Mouse (Mus musculus): Measurements from ENCODE around the gene Nckap5. TPM values are rescaled to one million over a fixed set of nuclear protein-coding genes. Genes with fewer than 3 reads are reported as not detected.

Gene Nckap5
- total and polyA plus RNA-seq, 2 experiments from 2014 or later, result 6.6 to 10.2 TPM

GRCm38 (mm10) chr1:126738291-126738640 lies 92.3 kb downstream of the Nckap5 start:
- WGBS, result 1% methylated on average over 12 of the region's 12 CpGs
- DNase-seq (ENCODE audit: low spot score) (no peak), ATAC-seq (no peak; the same call in 1 of the 2 replicates)
- Histone ChIP-seq H3K9ac (replicated peaks; ENCODE audit: low read length) (peak overlapping the region; percentile 40; the same call in 1 of the 2 replicates), H3K27ac (peak overlapping the region; percentile 4; the same call in 1 of the 2 replicates), H3K4me2 (ENCODE audit: low read depth, low read length) (peak overlapping the region; percentile 64), H3K4me1 (ENCODE audit: insufficient read depth, low read length) (0 out of 2 replicates have a peak, but pooled peaks cover 5% of the 10 kb centered on the region), H3K36me3 (ENCODE audit: insufficient read depth, low read length) (no peaks in the 10 kb centered on the region), H3K4me3 (ENCODE audit: low read length) (peak overlapping the region; percentile 36), H3K9me3 (ENCODE audit: low read length) (no peaks in the 10 kb centered on the region), H3K27me3 (ENCODE audit: insufficient read depth, low read length) (no peaks in the 10 kb centered on the region)
- no peak for TF ChIP-seq CTCF (IDR thresholded peaks at IDR 0.05; ENCODE audit: low read depth)

DNA sequence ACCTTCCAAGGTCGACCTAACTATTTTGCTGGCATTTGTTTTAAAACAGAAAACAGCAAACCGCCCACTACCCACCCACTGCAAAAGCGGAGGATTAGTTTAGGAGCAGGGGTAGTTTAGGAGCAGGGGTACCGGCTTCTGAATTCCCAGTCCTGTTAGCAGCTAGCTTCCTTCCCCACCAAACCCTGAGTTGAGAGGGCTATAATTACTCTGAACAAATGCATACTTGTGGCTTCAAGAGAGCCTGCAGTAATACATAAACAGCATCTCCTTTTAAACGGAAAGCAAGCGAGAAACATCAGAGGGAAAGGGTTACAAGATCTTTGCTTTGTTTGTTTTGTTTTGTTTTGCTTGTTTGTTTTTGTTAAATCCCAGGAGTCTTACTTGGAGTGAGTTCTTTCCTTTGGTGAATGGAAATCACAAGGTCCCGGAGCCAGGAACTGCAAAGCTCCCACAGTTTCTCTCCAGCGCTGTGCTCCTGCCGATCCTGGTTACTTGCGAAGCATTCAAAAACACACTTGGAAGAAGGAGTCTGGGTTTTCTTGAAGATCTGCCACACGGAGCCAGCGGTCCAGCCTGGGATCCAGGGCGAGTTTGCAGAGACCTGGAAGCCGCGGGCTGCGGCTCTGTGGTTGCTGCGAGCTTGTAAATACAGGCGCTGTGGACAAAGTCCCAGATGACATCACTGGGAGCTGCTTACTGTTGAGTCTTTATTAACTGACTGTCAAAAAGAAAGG lies 92.9 kb downstream of the Nckap5 start:
- Histone ChIP-seq H3K4me1 (ENCODE audit: insufficient read depth, low read length) (0 out of 2 replicates have a peak, but pooled peaks cover 5% of the 10 kb centered on the region), H3K9me3 (ENCODE audit: low read length) (no peaks in the 10 kb centered on the region), H3K9ac (replicated peaks; ENCODE audit: low read length) (peak overlapping the region; percentile 40), H3K27me3 (ENCODE audit: insufficient read depth, low read length) (no peaks in the 10 kb centered on the region), H3K4me3 (ENCODE audit: low read length) (peak overlapping the region; percentile 36), H3K36me3 (ENCODE audit: insufficient read depth, low read length) (no peaks in the 10 kb centered on the region), H3K4me2 (ENCODE audit: low read depth, low read length) (peak overlapping the region; percentile 64), H3K27ac (peak overlapping the region; percentile 4; the same call in 1 of the 2 replicates)
- 4% methylated on average over 18 of the region's 18 CpGs for WGBS
- ATAC-seq (peak; percentile 79; the same call in 1 of the 2 replicates), DNase-seq (ENCODE audit: low spot score) (peak; percentile 70)
- no peak for TF ChIP-seq CTCF (IDR thresholded peaks at IDR 0.05; ENCODE audit: low read depth)

- ATAC-seq, result no peak
- no peak overlapping the region for H3K4me3 ChIP-seq (ENCODE audit: low read length)
- no peak for TF ChIP-seq CTCF (IDR thresholded peaks at IDR 0.05; ENCODE audit: low read depth)
Measured at GRCm38 (mm10) chr1:126731691-126732090, 98.9 kb downstream of the Nckap5 start.

GRCm38 (mm10) chr1:126726400-126727055 lies 104.1 kb downstream of the Nckap5 start:
- DNase-seq (ENCODE audit: low spot score) (peak; percentile 79), ATAC-seq (no peak)
- no peaks in the 10 kb centered on the region for H3K9me3 ChIP-seq (ENCODE audit: low read length)
- H3K9ac ChIP-seq (replicated peaks; ENCODE audit: low read length), result no peak overlapping the region
- no peak overlapping the region for H3K27ac ChIP-seq
- TF ChIP-seq CTCF (IDR thresholded peaks at IDR 0.05; ENCODE audit: low read depth), result peak; percentile 73
- no peak overlapping the region for H3K4me2 ChIP-seq (ENCODE audit: low read depth, low read length)
- no peaks in the 10 kb centered on the region for H3K4me1 ChIP-seq (ENCODE audit: insufficient read depth, low read length)
- no peaks in the 10 kb centered on the region for H3K36me3 ChIP-seq (ENCODE audit: insufficient read depth, low read length)
- 37% methylated on average over 6 of the region's 6 CpGs for WGBS
- no peak overlapping the region for H3K4me3 ChIP-seq (ENCODE audit: low read length)
- H3K27me3 ChIP-seq (ENCODE audit: insufficient read depth, low read length), result no peaks in the 10 kb centered on the region

More at GRCm38 (mm10) chr1:126731691-126732090, 98.9 kb downstream of the Nckap5 start:
- no peak for DNase-seq (ENCODE audit: low spot score)
- Histone ChIP-seq H3K27ac (no peak overlapping the region), H3K36me3 (ENCODE audit: insufficient read depth, low read length) (no peaks in the 10 kb centered on the region), H3K4me1 (ENCODE audit: insufficient read depth, low read length) (0 out of 2 replicates have a peak, but pooled peaks cover 4% of the 10 kb centered on the region), H3K9me3 (ENCODE audit: low read length) (no peaks in the 10 kb centered on the region), H3K9ac (replicated peaks; ENCODE audit: low read length) (no peak overlapping the region), H3K4me2 (ENCODE audit: low read depth, low read length) (no peak overlapping the region), H3K27me3 (ENCODE audit: insufficient read depth, low read length) (no peaks in the 10 kb centered on the region)

GRCm38 (mm10) chr1:126725628-126726367 lies 104.8 kb downstream of the Nckap5 start:
- H3K27me3 ChIP-seq (ENCODE audit: insufficient read depth, low read length), result no peaks in the 10 kb centered on the region
- no peak overlapping the region for H3K4me3 ChIP-seq (ENCODE audit: low read length)
- no peak overlapping the region for H3K27ac ChIP-seq
- WGBS, result 66% methylated on average over 9 of the region's 9 CpGs
- DNase-seq (ENCODE audit: low spot score) (no peak), ATAC-seq (no peak)
- H3K4me2 ChIP-seq (ENCODE audit: low read depth, low read length), result no peak overlapping the region
- H3K9ac ChIP-seq (replicated peaks; ENCODE audit: low read length), result no peak overlapping the region
- H3K9me3 ChIP-seq (ENCODE audit: low read length), result no peaks in the 10 kb centered on the region
- TF ChIP-seq CTCF (IDR thresholded peaks at IDR 0.05; ENCODE audit: low read depth), result no peak
- no peaks in the 10 kb centered on the region for H3K4me1 ChIP-seq (ENCODE audit: insufficient read depth, low read length)
- no peaks in the 10 kb centered on the region for H3K36me3 ChIP-seq (ENCODE audit: insufficient read depth, low read length)

GRCm38 (mm10) chr1:126721917-126722316 lies 108.7 kb downstream of the Nckap5 start:
- Histone ChIP-seq H3K36me3 (ENCODE audit: insufficient read depth, low read length) (no peaks in the 10 kb centered on the region), H3K4me3 (ENCODE audit: low read length) (no peak overlapping the region), H3K27me3 (ENCODE audit: insufficient read depth, low read length) (no peaks in the 10 kb centered on the region), H3K27ac (no peak overlapping the region), H3K4me2 (ENCODE audit: low read depth, low read length) (no peak overlapping the region), H3K9ac (replicated peaks; ENCODE audit: low read length) (no peak overlapping the region), H3K4me1 (ENCODE audit: insufficient read depth, low read length) (no peaks in the 10 kb centered on the region), H3K9me3 (ENCODE audit: low read length) (no peaks in the 10 kb centered on the region)
- no peak for TF ChIP-seq CTCF (IDR thresholded peaks at IDR 0.05; ENCODE audit: low read depth)
- DNase-seq (ENCODE audit: low spot score) (no peak), ATAC-seq (no peak)
- WGBS, result 57% methylated on average over 1 of the region's 1 CpGs

Measured in hindbrain, postnatal 0 days (tissue).